Mouse (Mus musculus) retina, postnatal 1 day (tissue): ENCODE results near the gene Cox6b1.
A peak's percentile ranks its signal among the peaks of the same experiment; 100 is the strongest.

Source experiments
- DNase-seq: peaks from one replicate; pipeline ENCODE4 v3.0.0-alpha.2; 2012

Cox6b1 gene

GRCm38 (mm10) chr7:30625530-30626384, at the start of gene Cox6b1:
Cox6b1 (minus strand) TSS chr7:30626151.
- peak; percentile 94 for DNase-seq

GRCm38 (mm10) chr7:30671480-30671879, 45.5 kb upstream of the Cox6b1 start, which contains the start of gene Pmis2:
Pmis2 (minus strand) TSS chr7:30671605.
- no peak for DNase-seq

GRCm38 (mm10) chr7:30669229-30669628, 43.3 kb upstream of the Cox6b1 start:
- peak; percentile 68 for DNase-seq

- DNase-seq: peak; percentile 55
These were observed 39.4 kb upstream of the Cox6b1 start for GRCm38 (mm10) chr7:30665321-30665720.

- DNase-seq: peak; percentile 96
These were observed 38.7 kb upstream of the Cox6b1 start, which contains the start of gene Haus5 for GRCm38 (mm10) chr7:30664529-30665200. Haus5 (minus strand) TSS chr7:30664994.

GRCm38 (mm10) chr7:30649591-30650540, 23.9 kb upstream of the Cox6b1 start, which contains the start of gene Rbm42:
Rbm42 (minus strand) TSS chr7:30650317.
- DNase-seq: peak; percentile 99

- no peak for DNase-seq
These were observed 13.1 kb upstream of the Cox6b1 start for GRCm38 (mm10) chr7:30639083-30639482.

- peak; percentile 38 for DNase-seq
These were observed 10.4 kb upstream of the Cox6b1 start for GRCm38 (mm10) chr7:30636395-30636794.

GRCm38 (mm10) chr7:30635752-30636151, 9.8 kb upstream of the Cox6b1 start, which contains the start of gene Etv2:
Etv2 (minus strand) TSS chr7:30635852.
- DNase-seq: no peak

GRCm38 (mm10) chr7:30634621-30635020, 8.7 kb upstream of the Cox6b1 start:
- peak; percentile 83 for DNase-seq

GRCm38 (mm10) chr7:30633762-30634412, 7.9 kb upstream of the Cox6b1 start:
- no peak for DNase-seq

- DNase-seq: no peak
These were observed 3.1 kb upstream of the Cox6b1 start for GRCm38 (mm10) chr7:30629013-30629412.

GRCm38 (mm10) chr7:30626647-30627046, 696 bp upstream of the Cox6b1 start:
- no peak for DNase-seq

GRCm38 (mm10) chr7:30619202-30619601, 6.7 kb downstream of the Cox6b1 start:
- peak; percentile 30 for DNase-seq

GRCm38 (mm10) chr7:30618658-30619057, 7.3 kb downstream of the Cox6b1 start:
- DNase-seq: no peak

- DNase-seq: no peak
These were observed 10.7 kb downstream of the Cox6b1 start for GRCm38 (mm10) chr7:30615049-30615760.

GRCm38 (mm10) chr7:30614454-30614853, 11.5 kb downstream of the Cox6b1 start:
- DNase-seq: no peak

- DNase-seq: peak; percentile 72
These were observed 12.3 kb downstream of the Cox6b1 start for GRCm38 (mm10) chr7:30613529-30614112.

GRCm38 (mm10) chr7:30612654-30613402, 13.1 kb downstream of the Cox6b1 start, which contains the start of gene Upk1a:
Upk1a (minus strand) TSS chr7:30612847.
- DNase-seq: no peak

- DNase-seq: no peak
These were observed 15.9 kb downstream of the Cox6b1 start for GRCm38 (mm10) chr7:30610043-30610442.
